Mouse (Mus musculus) CD4-positive, CD25-positive, alpha-beta regulatory T cell, adult 4 months (primary cell): ENCODE results near the gene Pdik1l. TPM values are rescaled to one million over a fixed set of nuclear protein-coding genes. Genes with fewer than 3 reads are reported as not detected.
A peak's percentile ranks its signal among the peaks of the same experiment; 100 is the strongest.

ENCODE experiments used
- ATAC-seq: one replicate; pipeline ENCODE4 v1.8.0; 2017
- polyA plus RNA-seq, 2 experiments: library from polyadenylated mRNA; unstranded; fragments of 100-300 nt; shearing (Covaris generic); gene quantifications; one replicate each; pipeline ENCODE4 v1.2.1; 2017

Gene Pdik1l
- polyA plus RNA-seq, 2 experiments from 2014 or later = 20.7 to 24.2 TPM

DNA sequence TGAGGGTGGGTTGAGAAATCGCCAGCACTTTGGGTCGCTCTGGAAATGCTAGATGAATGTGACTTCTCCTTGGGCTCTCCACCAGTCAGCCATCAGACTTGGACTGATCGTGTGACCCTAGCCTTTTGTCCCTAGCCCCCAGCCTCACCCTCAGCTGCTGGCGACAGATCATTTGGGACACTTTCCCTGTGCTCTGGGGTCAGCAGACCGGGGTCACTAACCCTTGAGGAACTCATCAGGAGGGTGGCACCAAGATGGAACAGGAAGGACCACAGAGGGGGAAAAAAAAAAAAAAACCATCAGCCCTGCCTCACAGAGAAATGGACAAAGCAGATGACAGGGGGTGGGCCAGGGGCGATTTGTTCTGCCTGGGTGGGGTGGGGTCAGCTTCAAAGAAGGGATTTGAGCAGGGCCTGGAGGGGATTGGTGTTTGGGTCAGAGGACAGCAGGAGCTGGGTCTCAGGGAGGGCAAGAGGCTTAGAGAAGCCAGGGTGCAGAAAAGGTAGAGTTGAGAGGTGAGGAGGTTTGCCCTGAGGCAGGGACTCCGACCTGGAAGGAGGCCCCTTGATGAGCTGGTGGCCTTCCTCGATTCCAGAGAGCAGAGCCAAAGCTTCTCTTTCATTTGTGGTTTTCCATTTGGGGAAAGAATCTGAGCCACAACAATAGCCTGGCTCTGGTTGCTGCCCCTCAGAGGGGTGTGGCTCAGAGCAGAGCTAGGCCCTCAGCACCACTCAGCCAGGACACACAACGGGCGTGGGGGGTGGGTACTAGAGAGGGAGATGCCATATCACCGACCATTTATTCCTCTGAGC, 30.3 kb downstream of the Pdik1l start:
- no peak for ATAC-seq

DNA sequence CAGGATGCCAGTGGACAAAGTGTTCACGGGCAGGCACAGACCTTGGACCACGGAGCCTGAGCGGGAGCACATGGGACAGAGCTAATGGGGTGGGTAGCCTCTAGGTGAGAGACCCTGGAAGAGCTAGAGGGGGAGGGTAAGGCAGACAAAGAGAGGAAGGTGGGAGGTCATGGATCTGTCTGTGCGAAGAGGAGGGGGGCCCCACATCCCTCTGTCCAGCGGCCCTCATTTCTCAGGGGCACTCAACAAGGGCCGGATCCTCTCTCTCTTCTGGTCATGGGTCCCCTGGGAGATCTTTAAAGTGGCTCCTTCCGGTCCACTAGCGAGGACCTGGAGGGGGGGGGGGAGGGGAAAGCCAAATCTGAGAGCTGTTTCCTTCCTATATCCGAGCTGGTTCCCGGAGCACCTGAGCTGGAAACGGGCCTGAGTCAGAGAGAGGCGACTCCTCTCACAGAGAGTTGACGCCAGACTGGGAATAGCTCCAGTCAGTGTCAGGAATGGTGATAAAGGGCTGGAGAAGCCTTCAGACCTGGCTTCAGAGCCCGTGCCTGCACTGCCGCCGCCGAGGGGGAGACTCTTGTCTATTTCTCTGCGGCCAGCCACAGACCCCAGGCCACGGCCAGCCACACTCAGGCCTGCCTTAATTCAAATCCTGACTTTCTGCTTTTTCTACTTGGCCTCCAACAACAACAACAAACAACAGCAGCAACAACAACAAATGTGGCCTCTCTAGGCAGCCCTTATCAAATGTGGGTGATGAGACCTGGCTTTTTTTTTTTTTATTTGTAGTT, 31.1 kb downstream of the Pdik1l start:
- no peak for ATAC-seq

DNA sequence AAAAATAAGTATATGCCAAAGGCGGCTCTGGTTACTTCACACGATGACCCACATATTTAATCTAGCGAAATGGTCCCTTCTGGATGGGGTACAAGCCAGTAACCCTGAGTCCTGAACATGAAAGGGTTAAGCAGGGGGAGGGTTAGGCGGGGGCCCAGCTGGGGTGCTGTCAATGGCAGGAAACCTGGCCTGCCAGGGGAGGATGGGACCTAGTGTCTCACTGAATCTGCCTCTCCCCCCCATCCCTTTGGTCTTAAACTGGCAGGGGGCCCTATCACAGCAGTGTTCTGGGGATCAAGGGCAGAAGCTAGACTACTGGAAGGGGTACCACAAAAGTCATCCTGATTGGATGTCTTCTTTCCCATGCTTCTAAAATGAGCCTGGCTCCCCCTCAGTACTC, 31.8 kb downstream of the Pdik1l start:
- ATAC-seq = no peak

DNA sequence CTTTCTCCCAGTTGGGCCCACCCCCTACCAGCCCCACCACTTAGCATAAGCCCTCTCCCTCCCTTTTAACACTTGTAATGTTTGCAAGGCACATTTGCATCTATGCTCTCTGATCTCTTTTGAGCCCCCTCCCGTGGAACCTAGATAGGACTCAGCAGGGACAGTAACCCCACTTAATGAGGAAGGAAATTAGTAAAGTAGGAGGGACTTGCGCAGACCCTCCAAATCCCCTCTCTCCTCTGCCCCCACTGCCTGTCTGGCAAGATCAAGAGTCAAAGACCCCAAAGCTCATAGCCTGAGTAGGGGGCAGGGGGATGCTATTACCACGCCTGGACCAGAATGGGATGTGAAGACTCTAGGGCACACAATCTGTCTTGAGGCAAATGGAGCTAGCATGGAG, 32.9 kb downstream of the Pdik1l start:
- ATAC-seq = no peak

DNA sequence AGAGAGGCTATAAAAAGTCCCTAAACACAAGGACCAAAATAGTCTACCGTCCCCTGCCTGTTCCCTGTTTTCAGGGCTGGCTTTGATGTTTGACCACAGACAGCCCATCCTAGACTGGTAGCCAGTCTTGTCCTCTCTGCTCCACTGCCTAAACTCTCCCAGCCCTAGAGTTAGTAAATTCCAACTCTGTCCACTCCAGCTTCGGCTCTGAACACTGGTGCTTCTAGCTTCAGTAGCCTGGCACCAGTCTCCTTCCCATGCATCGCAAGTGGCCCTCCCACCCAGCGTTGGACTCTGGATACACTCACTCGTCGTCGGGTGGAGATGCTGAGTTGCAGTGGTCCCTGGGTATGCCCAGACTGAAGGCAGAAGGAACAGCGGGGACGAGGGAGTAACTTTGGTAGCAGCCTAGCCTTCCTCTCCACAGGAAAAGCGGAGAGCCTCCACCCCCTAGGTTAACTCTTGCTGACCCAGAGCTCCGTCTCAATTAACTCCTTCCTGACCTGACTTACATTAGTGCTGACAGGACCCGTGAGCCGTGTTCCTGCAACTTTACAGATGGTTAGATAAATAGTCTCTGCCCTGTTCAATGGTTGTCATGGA, 33.9 kb downstream of the Pdik1l start, which contains the start of gene Grrp1:
Gene Grrp1, minus strand, starts transcription at position 385 of the 603 bp plus-strand sequence.
- no peak for ATAC-seq

DNA sequence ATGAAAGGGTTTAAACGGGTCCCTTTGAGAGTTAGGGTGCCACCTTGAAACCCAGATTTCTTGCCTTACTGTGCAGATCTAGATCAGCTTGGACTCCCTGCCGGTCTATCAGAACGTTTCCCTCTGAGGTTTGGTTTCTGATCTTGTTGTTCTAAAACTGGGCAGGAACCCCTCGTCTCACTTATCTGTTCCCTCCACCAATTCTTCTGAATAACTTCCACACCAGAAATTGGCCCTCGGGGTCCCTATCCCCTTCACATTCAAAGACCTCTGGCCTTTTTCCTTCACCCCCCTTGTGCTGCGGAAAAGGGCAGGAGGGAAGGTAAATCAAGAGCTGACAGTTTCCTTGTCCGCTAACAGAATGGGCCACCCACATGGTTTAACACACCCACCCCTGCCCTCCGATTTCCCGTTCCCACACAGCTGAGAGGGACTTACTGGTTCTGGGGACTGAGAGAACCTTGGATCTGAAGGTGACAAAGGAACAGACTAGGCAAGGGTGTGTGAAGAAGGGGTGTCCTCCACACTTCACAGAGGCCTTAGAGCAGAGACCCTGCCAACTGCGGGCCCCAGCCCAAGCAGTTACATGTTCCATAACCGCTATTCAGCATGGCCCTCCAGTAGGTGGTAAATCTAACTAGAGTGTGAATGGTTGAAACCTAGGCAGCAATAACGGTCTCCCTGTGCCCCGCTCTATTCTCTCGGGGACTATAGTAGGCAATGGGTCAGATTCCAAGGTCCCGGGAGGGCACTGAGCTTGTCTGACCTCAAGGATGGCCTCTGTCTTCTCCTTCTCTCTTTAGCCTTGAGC, 34.6 kb downstream of the Pdik1l start:
- ATAC-seq = no peak

DNA sequence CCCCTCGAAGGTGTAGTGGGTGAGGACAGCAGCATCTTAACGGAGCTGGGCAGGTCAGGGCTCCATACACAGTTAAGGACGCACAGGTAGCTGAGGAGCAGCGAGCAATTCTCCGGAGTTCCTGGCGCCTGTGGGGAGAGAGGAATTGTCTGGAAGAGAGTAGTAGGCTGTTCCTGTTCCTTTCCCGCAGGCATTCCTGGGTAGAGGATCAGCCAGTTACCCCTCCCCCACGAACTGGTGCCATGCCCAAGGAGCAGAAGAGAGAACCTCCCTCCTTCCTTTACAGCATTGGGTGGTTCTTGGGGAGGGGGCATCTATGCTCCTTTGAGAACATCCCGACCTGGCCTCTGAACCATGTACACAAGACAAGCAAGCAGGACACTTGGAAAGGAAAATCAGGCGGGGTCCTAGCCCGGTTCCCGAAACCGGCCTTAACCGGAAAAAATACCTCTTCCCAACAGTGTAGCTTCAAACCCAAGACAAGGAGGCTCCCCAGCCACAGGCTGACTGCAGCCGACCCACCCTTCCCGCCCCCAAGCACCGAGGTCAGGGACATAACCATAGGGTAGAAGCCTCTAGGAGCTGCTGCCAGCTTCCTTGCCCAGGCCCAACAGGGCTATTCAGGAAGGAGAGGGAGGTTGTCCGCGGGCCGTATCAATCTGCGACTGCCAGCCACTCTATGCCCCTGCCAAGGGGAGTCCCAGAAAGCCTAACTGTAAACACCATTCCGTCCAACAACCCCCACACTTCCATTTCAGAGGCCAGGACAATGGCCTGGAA, 35.4 kb downstream of the Pdik1l start:
- no peak for ATAC-seq

DNA sequence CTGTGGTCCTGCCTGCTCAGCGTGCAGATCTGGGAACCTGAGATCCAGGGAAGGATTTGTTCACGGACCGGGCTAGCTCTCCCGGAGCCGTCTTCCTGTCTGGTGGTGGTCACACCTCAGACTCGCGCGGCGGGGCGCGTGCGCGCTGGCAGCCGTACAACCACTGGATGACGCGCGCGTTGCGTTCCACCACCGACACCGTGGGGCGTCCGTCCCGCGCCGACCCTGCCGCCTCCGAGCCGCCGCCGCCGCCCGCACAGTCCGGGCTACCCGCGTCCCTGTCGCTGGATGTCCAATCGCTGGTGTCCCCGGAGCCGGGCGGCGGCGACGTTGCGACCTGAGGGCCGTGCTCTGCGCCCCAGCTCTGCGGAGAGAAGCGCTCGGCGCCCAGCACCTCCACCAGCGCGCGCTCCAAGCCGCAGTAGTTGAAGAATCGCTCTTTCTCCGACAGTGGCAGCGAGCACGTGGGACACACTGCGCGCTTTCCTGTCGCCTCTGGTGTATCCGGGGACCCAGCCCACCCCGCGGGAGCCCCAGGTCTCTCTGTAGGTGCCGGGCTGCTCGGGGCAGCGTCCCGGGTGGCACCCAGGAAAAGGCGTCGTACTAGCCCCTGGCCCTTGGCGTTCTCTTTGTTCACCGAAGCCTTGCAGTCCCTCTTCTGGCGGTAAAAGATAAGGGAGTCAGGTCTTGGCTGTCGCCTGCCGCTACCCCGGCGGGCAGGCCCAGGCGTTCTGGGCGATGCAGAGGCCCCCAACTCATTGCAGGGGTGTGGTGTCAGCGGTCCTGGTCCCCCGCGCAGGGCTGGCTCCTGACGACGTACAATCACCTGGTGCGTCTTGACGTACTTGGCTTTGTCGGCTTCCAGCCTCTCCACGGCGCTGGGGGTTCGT, 36.2 kb downstream of the Pdik1l start:
- ATAC-seq = peak; percentile 32

DNA sequence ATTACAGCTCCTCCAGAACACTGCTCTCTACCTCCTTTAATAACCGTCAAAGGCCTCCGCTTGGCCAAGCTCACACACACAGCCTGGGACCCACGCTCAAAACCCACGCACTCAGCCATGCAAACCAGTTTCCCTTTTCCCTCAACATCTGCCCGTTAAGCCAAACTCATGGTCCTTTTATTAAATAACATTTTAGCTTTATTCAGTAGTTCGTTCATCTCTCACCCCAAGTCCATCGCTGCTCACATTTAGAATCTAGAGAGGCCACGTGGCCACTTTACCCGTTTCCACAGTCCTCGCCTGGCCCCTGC, 36.8 kb downstream of the Pdik1l start:
- ATAC-seq = no peak

DNA sequence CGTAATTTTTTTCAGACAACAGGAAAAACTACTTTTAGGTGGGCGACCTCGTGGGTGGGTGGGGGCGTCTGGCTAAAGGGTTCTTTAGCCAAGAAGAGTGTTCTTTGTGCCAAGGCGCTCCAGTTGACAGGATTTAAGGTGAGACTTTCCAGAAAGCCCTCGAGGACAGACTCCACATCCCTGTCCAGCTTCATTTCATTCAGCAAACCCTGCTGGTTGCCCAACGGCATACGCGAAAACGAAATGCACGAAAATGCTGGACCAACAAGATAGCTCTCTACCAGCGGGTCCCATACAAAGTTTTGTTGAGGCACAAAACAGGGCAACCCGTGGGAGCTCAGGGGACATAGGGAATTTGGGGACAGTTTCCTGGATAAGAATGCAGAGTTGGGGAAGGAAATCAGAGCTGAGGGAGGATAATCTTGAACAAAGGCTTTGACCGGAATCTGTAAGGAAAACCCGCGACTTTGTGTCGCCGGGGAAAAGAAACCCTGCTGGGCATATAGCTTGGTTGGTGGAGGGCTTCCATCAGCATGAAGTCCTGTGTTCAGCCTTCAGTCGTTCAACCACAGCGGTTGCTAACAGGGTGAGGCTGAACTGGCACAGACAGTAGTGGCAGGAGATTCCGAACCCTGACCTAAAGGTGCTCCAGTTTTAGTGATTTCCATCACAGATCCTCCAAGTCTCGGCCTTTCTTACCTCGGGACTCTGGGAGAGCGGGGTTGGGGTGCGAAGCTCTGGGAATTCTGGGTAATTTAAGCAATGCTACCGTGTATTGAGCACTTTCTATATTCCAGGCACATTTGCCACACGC, 37.4 kb downstream of the Pdik1l start:
- no peak for ATAC-seq

DNA sequence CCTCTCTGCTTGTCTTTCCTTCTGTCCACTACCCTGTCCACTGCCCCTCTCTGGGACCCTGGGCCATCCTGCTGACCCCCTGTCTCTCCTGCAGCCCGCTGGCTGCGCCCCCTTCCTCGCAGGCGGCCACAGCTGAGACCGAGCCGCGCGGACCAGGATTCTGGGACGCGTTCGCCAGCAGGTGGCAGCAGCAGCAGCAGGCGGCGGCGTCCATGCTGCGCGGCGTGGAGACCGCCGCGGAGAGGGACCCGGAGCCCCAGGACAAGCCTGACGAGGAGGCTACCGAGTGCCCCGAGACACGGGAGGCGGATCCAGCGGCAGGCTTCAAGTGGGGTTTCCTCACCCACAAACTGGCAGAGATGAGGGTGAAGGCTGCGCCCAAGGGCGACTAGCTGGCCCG, 38.0 kb downstream of the Pdik1l start:
- ATAC-seq = no peak

DNA sequence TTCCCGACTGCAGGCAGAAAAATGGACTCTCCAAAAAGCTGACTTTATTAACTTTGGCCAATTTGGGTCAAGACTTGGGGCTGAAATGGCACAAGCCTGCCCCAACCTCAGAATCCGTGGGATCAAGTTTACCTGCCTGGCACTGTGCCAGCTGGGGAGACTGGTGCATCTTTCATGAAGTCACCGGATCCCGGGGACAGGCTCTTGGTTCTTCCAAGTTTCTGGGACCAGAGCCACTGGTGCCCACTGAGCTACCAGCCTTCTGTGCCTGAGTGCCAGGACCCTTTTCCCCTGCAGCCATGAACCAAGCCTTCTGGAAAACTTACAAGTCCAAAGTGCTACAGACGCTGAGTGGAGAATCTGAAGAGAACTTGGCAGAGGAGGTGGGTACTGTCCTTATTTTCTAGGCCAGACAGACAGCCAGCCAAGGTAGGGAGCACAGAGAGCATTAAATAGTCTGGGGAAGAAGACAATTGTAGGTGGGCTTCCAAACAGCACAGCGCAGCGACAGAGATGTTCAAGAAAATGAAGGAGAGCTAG, 40.9 kb downstream of the Pdik1l start, which contains the start of gene Gm30191:
Gene Gm30191, plus strand, starts transcription at position 217 of the 540 bp plus-strand sequence.
- ATAC-seq = no peak

DNA sequence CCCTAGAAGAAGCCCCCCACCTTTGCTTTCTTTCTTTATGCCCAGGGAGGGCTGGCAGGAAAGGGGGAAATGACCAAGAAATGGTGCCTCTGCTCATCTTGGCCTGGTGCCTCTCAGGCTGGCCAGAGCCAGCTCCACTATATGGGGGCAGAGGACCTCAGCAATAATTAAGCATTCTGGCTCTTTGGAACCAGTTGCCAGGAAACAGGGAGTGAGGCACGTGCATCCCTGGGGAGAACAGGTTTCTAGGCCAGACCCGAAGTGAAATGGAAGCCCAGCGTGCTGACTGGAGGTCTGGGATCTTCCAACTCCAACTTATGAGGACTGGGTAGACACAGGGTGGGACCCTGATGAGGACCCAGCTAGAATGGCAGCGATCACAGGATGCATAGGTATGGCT, 41.4 kb downstream of the Pdik1l start:
- ATAC-seq = no peak

DNA sequence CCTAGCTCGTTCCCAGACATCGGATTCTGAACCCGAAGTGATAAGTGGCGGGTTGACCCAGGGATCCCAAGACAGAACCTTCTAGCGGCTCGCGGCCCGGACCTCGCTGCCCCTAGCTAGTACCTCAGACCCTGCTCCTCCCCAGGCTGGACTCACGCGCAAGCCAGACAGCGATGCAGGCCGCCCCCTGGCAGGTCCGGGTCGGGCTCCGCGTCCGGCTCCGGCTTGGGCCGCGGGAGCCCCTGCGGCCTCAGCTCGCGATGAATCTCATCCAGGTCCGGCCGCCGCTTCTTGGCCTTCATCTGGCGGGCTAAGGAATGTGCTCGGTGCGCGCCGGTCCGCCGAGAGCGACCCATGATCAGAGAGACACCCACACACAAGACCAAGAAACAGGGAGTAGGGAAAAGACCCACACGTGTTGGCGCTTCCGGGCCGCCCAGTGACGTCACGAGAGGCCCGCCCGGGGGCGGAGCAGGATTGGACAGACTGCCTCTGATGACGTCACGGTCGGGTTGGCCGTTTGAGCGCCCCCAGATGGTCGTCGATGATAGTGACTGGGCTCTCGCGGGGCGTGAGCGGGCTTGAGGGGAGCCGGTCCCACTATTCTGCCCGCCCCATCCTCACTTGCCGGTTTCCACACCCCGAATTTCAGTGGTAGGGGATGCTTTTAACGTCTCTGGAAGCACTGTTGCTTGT, 42.4 kb downstream of the Pdik1l start, which contains the start of gene Zfp593:
Gene Zfp593, minus strand, starts transcription at position 445 of the 696 bp plus-strand sequence.
- peak; percentile 94 for ATAC-seq

DNA sequence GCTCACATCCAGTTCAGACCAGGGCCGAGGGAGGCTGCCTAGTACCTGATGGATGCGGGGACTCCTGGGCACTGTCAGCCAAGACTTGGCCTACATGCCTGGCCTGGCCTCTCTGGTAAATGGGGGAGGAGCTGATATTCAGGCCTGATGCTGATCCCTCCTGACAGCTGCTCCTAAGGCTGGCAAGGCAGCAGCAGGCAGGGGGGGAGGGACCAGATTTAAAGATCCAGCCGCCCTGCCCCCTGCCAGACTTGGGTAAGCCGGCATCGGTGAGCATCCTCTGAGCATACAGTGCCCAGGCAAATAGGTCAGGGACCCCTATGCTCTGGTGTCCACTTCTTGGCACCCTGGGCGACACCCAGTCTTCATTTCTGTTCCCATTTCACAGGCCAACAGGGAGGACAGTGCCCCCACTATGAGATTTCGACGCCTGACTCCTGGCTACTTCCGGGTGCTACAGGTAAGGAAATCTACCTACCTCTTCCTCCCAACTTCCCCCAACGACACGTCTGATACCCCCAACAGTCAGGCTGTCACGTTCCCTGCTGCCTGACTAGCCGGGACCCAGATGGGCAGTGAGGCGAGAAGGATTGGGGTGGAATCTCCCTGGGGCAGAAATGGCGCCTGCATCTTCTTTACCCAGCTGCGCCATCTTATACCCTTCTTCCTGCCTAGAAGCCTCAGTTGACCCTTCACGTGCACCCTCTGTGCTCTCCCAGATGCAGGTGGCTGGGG, 44.0 kb downstream of the Pdik1l start, which contains the start of gene E130218I03Rik:
Gene E130218I03Rik, plus strand, starts transcription at position 147 of the 735 bp plus-strand sequence.
- no peak for ATAC-seq

DNA sequence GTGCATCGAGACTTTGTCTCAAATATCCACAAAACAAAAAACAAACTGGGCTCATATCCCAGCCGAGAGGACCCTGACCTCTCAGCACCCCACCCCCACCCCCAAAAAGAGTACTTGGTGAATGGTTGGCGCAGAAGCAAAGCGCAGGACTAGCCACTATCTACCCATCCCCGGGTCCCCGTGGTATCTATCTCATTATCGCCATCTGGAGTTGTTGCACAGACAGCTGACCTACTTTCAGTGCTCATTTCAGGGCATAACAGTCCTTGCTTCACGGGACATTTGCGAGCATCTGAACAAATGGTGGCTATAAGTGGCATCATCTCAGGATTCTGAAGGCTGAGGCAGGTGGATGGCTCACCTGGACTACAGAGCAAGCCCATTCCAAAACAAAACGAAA, 49.0 kb downstream of the Pdik1l start:
- ATAC-seq = no peak

DNA sequence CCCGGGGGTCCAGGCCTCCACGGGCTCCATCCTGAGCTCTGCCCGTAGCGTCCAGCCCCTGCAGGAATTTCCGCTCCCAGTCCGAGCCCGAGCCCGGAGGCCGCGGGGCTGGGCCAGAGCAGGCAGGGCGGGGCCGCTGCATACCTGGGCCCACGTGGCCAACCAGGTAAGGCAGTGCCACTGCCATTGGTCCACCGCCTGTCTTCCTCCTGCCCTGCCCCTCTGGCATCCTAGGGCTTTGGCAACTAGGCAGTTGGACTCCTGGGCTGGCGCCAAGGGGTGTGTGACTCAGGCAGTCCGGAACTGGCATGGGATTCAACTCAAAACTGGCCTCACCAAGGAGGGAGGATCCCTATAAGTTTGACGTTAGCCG, 49.4 kb downstream of the Pdik1l start, which contains the start of gene Cnksr1:
Gene Cnksr1, minus strand, starts transcription at position 121 of the 373 bp plus-strand sequence.
- ATAC-seq = no peak
